Mouse (Mus musculus) B cell, adult 2 months (primary cell): Measurements from ENCODE around the gene Xylb.

Experiments used
- DNase-seq, 2 experiments: peaks; one replicate each; pipeline ENCODE4 v3.0.0; 2022

Gene Xylb

DNA sequence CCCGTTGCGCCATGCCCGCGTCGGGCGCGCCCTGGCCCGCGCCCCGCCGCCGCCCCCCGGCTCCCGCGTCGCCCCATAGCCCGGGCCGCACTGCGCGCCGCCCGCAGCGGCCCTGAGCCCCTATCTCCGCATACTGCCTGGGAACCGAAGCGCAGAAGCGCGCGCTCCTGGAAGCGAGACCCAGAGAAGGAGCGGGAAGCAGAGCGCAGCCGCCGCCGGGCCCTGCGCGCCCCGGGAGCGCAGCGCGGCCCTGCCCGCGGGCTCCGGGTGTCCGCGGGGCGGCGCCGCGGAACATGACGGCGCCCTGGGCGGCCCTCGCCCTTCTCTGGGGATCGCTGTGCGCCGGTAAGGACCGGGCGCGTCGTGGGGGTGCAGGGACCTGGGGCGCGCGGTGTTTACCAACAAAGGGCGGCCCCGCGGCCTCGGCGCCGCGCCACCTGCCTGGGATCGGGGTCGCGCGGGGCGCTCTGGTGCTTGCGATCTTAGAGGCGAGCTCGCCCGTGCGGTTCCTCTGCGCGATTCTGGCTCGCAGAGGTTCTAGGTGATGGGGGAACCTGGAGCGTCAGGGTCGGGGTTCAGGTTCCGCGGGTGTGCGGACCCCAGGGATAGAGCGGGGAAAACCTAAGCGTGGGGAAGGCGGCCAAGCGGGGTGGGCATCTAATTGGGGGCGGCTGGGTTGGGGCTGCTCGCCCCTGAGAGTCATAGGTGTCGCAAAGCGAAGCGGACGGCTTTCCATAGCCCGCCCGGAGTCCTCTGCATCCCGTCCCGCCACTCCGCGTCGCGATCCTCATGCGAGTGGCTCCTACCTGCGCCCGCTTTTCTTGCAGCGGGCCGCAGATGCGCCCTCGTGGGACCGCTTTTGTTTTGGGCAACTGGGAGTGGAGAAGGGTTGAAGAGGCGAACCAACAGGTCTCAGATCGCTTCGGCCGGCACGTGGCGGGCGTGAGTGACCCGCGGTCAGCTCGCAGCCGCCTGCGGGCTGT is 45.4 kb downstream of the Xylb start:
- peak; percentile 9 to 19 for DNase-seq

DNA sequence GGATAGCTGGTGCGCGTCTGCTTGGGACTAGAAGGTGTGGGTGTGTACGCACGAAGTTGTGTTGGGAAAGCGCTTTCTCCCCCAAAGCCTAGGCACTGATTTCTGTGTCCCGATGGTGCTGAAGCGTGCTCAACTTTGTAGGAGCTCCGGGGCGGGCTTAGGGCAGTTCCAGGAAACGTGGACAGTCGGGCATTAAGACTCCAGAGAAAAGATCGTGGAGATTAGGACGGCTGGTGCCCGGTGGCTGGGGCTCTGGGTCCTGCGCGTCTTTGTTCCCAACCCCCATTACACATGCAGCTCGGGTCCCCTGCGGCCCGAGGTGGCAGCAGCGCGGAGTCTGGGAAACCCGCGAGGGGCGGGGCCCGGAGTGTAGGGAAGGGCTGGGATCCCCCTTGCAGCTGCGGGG is 46.1 kb downstream of the Xylb start:
- DNase-seq, result peak in 1 of 2 experiments; percentile 3

DNA sequence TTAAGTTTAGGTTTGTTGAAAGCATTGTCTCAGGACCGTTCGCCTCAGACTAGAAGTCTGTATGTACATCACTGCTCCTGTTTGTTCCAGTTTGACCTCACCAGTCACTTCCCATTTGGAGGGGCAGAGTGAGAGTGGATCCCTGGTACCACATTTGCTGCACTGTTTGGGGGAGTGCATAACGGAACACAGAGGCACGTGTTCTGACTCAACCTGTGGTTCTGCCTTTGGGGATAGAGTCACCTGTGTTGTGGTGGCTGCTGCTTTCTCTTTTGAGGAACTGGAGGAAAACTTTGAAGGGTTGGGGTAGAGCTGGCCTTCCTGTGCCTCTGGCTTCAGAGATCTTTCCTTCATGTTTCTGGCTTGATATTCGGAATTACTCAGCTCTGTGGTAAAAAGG is 46.9 kb downstream of the Xylb start:
- no peak for DNase-seq

- DNase-seq, result no peak
Observed at GRCm38 (mm10) chr9:119407884-119408283, 50.7 kb downstream of the Xylb start.

DNA sequence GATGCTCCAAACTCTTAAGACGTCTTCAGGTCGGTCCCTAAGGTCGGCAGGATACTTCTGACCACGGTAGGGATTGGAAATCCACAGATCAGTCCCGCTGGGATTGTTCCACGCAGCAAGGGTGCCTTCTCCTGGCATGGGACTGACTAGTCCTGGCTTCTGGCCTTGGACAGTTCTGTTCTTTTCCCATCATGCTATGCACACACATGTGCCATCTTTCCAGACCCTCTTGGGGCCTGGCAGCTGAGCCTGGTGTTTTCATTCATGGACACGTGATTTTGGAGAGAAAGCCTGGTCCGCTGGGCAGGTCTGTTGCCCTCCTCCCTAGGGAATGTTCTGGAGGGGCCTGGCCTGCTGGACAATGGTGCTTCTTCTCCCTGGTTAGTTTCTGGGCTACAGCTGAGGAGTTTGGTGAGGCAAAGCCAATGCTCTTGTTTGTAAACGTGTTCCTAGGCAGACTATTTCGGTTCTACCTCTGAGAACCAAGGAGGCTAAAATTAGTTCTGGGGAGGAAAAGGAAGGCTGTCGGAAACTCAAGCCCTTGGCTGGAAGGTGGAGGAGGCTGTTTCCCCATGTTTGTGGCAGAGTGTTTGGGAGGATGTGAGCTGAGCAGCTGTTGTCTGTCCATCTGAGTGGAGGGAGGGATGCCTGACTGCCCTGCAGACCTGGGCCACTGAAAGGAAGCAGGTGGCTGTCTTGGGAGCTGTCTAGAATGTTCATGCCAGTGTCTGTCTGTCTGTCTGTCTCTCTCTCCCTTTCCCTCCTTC is 51.9 kb downstream of the Xylb start:
- DNase-seq, result no peak

DNA sequence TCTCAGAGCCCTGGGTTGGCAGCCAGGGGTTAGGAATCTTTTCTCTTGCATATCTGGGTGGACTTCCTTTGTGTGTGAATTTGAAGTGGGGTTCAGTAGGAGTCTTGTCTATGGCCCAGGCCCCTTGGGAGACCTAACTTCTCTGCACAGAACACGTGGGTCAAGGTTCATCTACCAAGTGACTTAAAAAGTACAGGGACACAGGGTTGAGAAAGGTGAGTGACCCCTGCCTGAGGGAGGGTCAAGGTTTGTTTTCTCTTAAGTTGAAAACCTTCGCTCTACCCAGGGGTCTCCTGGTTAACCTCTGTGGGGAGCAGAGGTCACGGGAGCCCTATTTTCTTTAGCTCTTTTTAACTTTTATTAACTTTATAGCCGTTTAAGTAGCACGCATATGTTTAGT is 52.7 kb downstream of the Xylb start:
- DNase-seq, result no peak

- no peak for DNase-seq
Observed at GRCm38 (mm10) chr9:119418025-119418424, 60.8 kb downstream of the Xylb start.

DNA sequence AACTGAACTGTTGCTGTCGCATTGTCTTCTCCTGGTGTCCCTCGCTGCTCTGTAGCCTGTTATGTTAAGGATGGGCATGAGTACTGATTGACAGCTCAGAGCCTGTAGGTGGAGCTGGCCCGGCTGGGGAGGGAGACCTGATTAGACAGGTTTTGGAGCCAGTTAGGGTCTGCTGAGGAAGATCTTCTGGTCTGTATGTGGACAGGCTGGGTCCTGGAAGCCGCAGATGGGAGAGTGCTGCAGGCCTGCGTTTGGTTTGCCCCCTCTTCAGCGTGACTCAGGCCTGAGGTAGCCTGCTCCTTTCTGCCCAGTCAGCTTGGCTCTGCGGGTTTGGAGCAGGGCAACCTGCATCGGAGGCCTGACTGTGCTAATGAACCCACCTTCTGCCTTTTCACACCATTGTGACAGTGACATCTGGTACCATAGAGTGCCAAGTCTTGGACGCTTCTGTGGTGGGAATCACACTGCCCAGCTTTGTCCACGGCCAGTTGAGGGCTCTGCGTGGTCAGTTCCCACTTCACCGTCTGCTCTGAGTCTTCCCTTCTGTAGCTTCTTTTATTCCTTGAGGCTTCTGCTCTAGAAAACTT is 62.8 kb downstream of the Xylb start:
- DNase-seq, result no peak

DNA sequence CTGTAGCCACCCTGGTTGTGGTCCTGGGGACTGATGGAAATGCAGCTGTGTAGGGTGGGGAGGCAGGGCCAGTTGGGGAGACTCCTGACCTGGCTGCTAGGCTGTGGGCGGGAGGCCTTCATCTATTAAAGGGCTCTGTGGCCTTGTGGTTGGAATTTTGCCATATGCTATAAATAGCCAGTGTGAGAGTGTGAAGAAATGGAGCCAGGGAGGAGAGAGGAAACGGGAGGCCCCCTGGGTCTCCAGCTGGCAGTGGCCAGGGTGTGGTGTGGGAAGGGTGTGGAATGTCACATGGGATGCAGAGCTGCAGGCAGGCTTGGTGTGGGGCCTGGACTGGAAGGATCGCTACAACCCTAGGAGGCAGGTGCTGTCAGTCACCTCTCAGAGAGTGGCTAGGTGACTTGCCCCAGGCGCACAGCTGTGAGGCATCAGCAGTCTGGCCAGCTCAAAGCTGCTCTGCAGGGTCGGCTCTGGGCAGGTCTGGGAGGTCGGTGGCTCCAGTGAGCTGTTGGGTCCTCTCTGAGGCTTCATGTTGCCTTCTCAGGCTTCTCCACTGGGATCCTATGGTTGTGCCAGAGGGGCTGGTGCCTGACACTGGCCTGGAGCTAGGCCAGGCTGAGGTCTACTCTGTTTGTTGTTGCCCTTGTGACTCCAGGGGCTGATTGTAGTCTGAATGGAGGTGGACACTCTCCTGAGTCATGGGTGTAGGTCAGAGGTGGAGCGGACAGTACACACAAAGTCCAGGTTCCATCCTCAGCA is 68.2 kb downstream of the Xylb start:
- DNase-seq, result no peak

DNA sequence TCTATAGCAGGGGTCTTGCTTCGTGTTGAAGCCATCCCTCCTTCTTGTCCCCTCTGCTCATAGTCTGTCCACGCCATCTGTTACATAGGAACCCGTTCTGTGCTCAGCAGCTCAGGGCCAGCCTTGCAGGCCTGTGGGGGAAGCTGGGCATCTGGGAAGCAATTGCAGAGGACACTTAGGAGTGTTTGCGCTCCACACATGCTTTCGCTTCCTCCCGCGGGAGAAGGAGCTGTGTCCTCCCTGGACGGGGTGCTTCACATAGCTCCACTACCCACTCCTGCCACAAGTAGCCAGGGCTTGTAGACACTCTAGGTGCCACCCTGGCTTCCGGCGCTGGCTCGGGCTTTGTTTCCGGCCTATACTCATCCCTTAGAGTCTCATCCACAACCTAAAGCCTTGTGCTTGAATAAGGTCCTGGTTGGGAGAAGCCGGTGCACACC is 68.8 kb downstream of the Xylb start:
- DNase-seq, result no peak

- no peak for DNase-seq
Observed at GRCm38 (mm10) chr9:119426483-119426882, 69.3 kb downstream of the Xylb start.

DNA sequence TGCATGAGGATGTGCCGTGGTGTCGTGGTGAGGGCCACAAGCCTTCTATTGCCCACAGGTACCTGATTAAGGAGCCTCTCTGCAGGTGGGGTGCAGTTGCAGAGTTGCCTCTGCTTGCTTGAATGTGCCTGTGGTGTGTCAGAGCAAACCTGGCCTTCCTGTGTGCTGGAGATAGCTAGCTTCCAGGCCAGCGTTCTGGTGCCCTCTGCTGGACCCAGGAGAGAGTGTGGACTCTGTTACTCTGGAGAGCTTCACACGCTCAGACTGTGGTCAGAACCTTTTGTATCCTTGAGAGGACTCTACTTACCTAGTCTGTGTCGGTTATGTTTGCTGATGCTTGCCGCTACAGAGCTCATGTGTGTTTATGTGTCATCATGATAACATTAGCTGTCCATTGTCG is 73.1 kb downstream of the Xylb start:
- peak; percentile 41 to 43 for DNase-seq

GRCm38 (mm10) chr9:119435855-119436254 is 78.7 kb downstream of the Xylb start:
- DNase-seq, result no peak

DNA sequence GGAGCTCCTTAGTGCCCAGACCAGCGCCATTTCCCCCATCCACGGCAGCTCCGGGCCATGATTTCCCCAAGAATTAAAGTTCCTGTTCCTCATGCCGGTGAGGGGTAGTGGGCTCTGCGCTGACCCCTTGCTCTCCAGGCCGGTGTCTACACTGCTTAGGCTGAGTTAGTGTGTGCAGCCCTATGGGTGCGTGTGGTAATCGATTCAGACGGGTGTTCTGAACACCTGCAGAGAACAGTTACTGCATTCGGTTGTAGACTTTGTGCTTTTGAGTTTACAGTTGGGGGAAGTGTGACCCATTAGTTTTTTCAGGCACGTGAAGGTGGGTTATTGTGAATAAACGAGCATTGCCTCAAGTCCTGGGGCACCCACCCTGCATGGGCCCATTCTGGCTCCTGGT is 80.9 kb downstream of the Xylb start:
- no peak for DNase-seq

- no peak for DNase-seq
Observed at GRCm38 (mm10) chr9:119438498-119439000, 81.4 kb downstream of the Xylb start.
